Mouse (Mus musculus) kidney, adult 2 months (tissue): ENCODE data around the gene Zbtb11.

Experiments
- CTCF ChIP-seq: fragments of 200-500 bp; conservative IDR thresholded peaks from 2 replicates; pipeline ENCODE4 v1.5.1; 2011; ENCODE audit warnings: low read depth, mild to moderate bottlenecking, control low read depth, low read length, moderate library complexity, mixed read lengths; ENCODE audit not compliant: insufficient read depth, insufficient read length
- POLR2A ChIP-seq: fragments of 200-500 bp; IDR thresholded peaks from one replicate; pipeline ENCODE4 v1.6.1; 2011; ENCODE audit warnings: low read depth, low read length, control low read depth

GRCm38 (mm10) chr16:55972626-55973201, 969 bp upstream of the Zbtb11 start:
- TF ChIP-seq POLR2A, result no peak
- TF ChIP-seq CTCF, result no peak
